Mouse (Mus musculus) layer of hippocampus, adult 9-10 months (tissue): ENCODE data around the gene Pappa.

Experiments used
- DNase-seq: peaks from one replicate; pipeline ENCODE4 v3.0.0; 2022; ENCODE audit warnings: low spot score

Pappa gene

DNA sequence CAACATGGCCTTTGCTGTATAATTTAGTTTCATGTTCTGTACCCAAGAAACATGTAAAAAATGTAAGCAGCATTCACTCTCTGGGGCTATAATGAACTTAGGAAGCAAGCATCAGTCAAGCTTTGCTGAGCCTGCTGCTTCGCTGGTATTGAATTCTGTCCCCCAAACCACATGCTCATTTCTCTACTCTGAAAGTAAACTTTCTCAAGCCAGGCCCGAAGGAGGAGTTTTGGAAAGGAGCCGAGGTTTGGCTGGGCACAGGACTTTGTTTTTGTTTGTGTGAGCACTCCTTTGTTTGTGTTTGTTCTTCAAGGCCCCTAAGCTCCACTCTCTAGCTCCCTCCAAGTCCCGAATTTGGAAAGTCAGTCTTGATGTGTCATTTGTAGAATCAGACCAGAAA lies 148.3 kb downstream of the Pappa start:
- no peak for DNase-seq

DNA sequence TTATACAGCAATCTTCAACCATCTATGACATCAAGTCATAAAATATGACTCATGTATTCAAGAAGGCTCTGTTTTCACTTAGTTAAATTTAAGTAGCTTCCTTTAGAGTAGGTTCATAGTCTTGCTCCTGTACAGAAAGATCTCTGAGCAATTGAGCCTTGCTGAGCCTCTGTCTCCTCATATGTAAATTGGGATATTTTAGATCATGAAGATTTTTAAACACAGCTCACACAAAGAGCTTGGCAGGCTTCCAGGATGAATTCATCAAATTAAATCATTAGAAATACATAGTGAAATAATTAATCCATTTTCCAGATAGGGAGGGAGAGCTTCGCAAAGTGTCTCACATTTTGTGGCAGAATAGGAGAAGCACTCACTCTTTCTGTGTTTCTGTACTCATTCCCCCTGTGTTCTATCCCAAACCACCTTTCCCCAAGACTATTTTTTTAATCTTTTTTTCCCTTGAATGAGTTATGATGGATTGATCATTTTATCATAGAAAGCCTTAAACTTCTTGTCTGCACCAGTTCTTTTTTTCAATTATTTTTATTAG lies 149.4 kb downstream of the Pappa start:
- peak; percentile 25 for DNase-seq

DNA sequence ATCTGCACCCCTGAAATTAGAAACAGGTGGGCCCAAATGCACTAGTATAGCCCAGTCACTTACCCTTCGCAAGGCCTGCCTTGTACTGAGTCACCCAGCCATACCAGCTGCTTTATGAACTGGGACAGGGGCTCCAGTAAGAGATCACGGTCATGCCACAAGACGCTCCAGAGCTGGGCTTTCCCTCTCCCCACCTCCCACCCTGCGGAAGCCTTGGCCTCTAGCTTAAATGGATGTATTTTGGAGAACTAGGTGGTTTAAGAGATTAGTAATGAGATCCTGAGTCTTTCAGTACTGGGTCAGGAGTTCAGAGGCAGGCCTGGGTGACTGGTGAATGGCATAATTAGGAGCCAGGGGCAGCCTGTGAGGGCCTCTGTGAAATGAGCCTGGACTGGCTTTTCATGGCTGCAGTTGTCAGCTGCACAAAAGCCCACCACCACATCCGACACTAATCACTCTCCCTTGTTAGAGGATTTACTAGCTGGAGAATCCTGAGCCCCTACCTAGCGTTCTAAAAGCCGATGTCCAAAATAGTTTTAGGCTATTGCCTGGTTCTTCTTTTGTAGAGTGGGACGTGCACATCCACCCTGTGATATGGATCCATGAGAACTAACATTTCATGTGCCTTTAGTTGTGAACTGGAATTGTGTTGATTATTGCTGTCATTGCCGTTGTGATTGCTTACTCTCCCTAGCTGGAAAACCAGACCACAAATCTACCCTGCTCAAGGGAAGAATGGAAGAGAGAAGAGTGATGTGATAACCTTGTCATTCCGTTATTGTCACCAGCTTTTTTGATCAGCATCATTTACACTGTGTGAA lies 154.7 kb downstream of the Pappa start:
- DNase-seq = no peak

DNA sequence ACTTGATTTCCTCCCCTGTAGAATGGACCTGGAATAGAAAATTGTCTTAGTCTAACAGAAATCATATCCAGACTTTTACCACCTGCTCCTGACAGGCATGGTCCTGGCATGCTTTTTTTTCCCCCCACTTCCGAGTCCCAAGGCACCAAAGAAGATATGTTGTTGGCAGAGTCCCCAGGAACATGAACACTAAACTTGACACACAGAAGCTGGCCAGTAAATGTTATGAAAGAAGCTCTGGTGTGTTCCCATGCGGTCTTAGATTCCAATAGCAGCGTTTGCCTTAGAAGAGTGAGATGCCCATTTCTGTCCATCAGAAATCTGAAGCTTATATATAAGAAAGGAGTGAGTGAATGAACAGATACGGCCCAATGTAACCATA lies 155.3 kb downstream of the Pappa start:
- no peak for DNase-seq

DNA sequence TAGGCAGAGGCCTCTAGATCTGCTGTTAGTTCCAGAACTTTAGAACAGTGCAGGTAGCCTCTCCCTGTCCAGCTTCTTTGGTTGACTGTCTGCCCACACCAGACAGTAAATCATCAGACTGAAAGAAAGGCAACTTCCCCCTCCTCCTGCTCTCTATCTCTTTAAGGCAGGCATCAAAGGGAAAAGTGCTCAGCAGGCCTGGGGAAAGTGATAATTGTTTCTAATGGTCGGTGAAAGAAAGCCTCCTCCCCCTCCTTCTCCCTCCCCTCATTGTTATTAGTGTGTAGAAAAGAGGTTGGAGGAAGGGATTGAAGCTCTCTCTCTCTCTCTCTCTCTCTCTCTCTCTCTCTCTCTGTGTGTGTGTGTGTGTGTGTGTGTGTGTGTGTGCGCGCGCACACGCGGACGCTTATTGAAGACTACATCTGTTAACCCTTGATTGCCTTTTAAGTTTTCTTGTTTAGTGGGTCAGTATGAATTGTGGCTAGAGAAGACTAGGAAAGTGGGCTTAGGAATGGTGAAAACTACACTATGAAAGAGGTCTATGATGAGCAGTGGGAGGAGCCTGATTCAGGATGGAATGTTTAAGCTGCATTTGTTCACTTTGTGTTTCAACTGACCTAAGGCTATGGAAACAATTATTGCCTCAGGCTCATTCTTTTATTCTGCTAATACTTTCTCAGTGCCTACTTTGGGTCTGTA lies 156.2 kb downstream of the Pappa start:
- DNase-seq = no peak

DNA sequence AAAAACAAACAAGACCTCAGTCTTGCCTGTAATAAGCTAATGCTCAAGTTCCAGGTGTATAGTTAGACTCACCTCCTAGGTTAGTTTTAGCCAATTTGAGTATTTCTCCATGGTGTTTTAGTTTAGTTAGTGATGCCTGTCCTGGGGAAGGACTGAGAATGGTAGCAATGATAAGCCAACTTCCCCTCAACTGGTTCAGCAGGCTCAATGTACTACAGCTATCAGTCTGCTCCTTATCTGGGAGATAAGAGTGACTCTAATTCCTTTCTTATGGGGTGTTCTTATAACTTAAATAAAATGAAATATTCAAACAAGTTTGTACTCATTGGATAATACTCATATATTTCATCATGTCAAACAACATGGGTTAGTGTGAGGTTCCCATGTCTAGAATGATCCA lies 156.9 kb downstream of the Pappa start:
- no peak for DNase-seq

DNA sequence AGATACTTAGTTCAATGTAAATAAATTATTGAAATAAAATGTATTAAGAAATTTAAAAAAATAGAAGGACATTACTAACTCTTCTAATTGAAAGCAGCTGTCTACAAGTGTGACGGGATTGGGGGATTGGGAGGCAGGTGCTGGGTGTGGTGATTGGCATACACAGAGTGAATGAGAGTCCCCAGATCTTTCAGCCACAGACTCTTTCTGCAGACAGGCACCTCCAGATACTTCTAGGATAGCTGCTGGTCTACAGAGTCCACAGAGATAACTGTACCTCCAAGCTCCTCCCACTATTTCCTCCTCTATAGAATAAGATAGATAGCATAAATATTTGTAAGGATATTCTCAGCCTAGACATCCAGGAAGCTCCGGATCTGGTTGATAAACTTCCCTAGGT lies 159.6 kb downstream of the Pappa start:
- no peak for DNase-seq

DNA sequence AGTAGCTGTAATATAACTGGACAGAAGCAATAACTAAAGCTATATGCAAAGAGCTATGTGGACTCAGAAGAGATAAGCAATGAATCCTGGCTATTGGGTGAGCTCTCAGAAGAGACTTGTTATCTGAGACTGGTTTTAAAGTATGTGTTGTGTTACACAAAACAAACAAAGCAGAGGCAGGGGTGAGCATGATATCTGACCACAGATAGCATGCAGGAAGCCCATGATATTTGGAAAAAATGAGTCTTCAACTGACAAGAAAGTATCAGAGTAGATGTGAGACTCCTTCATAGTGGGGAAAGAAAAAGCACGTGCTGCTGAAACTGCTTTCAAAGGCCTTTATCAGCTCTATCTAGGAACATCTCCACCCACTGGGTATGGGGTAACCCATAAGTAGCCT lies 161.2 kb downstream of the Pappa start:
- no peak for DNase-seq

DNA sequence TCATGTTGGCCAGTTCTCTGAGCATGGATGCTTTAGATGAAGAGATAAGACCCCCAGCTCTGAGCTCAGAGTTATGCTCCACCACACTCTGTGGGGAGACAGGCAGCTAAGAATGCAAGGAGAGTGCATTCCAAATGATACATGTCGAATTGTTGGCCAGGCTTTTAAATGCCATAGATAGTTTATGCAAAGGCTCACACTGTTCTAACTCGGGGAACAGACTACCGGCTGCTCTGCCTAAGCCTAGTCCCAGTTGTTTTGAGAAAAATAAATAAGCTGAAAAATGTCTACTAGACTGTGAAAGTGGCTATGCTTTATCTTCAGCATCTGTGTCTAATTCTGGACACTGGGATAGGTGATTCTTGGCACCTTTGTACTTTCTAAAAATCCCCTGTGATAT lies 165.3 kb downstream of the Pappa start:
- DNase-seq = no peak

DNA sequence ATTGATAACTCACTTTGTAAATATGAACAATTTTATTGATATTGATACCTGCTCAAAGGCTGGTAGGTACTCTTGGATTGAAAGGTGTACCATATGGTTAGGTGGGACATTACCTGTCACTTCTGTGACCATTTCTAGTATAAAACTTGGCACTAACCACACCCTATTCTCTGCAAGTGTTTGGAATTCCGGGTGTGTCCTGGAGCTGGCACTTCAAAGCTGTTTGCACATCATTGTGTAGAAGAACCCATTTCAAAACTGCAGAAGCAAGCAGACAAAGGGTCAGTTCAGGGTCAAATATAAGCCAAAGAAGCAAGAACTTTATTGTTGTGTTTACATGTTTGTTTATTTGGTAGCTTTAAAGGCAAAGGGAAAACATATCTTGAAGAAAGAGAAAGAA lies 171.8 kb downstream of the Pappa start:
- no peak for DNase-seq

DNA sequence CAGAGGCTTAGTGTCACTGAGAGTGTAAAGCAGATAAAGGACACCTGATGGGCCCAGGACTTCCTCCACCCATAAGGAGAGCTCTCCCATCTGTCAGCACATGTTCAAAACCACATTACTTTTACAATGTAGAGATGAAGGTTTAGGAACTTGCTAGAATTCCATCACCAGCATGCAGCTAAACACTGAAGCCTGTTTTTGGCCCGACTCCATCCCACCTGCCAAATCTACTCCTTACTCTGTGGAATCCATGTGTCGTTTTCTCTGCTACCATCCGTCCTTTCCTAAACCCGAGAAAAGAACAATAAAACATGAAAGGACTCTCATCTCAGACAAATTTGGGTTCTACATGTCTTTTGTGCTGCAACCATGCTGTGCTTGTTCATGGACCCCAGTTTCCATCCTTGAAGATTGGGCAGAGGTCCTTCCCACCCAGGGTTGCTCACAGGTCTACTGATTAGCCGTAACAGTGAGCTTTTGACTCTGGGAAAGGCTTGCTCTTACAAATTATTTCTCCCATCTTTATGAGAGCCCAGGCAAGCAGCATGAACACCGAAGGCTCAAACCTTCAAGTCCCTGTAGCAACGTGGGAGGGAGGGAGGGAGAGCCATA lies 172.5 kb downstream of the Pappa start:
- DNase-seq = no peak

DNA sequence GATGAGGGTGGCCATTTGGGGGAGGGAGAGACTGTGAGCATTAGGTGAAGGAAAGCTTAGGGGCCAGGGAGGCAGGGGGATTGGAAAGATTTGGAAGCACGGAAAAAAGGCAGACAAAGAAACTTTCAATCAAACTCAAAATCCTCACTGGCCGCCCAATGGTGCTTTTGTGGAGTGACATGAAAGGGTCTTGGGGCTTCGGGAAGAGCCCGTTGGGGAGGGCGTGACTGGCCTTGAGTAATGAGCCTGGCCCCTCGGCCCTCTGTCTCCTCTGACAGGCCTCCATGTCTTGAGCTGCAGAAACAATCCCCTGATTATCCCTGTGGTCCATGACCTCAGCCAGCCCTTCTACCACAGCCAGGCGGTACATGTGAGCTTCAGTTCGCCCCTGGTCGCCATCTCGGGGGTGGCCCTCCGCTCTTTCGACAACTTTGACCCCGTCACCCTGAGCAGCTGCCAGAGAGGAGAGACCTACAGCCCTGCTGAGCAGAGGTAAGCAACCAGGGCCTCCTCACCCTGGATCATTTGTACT lies 173.1 kb downstream of the Pappa start:
- DNase-seq = no peak

DNA sequence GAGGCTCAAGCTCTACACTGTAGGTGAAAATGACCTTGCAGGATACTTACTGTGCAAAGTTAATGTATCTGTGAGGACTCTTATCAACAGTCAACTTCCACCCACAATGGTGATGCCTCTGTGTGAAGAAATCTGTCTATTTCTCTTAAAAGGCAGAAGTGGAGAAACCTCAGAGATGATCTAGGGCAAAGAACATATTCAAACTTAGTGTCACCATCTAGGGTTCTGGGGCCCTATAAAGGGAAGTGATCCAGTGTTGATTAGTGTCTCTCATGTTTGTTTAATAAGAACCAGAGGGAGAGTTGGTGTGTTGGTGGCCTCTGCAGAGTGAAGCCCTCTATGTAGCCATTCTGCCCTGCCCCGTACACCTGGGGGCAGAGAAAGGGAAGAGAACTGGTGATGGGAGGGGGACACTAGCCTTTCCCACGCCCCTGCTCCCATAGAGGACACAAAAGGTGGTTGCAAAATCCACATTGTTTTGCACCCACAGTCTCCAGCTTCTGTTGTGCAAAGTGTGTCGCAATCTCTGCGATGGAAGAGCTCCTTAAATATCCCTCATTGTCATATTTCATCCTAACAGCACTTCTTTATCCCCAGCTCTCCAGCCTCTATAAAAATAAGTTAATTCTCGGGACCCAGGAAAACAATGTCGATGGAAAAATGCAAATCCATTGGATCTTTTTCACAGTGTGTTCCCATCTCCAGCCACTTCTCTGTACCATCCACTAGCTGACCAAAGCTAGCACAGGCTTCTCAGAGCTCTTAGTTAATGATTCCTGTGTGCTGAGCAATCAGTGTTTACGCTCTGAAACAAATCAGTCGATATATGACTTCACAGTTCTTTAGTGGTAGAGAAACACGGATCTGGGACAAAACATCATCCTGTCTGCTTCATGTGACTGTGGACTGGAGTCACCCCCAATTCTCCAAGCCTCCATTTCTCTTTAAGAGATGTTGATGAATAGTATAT lies 174.5 kb downstream of the Pappa start:
- DNase-seq = no peak

DNA sequence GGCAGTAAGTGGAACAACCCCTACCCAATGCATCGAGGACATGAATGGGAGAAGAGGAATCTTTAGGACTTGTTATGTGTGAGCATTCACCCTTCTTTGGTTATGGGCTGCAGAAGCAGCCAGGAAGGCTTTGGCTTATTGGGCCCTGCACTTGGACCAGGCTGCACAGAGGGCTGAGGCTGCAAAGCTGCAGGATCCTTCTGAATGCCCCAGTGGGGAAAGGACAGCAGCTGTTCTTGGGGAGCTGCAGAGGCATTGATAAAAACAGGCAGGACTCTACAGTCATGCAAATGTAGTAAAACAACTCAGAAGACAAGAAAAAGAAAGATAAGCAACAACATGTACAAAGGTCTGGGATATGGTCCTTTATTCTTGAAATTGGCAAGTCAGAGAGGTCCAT lies 175.4 kb downstream of the Pappa start:
- DNase-seq = no peak

DNA sequence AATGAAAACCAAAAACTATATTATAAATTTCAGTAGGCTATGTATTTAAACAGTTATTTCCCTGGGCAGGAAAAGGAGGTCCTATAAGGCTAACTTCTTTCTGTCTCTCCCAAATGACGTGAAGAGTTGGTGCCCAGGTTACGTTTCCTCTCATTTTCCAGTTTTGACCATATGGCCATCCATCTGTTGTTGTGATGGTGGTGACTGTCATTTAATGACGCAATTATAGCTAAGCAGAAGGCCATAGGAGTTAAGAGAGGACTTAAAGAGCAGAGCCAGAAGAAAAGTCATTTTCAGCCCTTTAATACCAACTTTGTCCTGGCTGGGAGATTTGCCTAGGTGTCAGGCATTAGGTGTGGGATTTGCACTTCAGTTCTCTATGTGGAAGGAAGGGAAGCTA lies 176.5 kb downstream of the Pappa start:
- no peak for DNase-seq

DNA sequence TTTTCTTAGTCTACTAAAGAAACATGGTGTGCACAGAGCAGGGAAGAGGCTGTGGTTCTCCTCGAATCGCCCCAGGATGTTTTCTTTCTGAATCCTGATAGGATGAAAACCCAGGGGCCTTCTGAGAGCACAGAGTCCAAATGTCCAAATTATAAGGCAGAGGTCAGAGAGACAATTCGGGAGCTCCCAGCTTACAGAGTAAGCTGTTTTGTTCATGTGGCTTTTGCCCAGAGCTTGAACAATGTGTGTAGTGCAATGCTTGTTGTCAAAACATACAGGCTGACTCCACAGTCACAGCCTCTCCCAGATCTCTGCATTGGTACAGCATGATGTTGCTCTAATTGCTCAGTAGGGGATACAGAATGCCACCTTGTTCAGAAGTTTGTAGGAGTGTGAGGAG lies 178.7 kb downstream of the Pappa start:
- DNase-seq = no peak

DNA sequence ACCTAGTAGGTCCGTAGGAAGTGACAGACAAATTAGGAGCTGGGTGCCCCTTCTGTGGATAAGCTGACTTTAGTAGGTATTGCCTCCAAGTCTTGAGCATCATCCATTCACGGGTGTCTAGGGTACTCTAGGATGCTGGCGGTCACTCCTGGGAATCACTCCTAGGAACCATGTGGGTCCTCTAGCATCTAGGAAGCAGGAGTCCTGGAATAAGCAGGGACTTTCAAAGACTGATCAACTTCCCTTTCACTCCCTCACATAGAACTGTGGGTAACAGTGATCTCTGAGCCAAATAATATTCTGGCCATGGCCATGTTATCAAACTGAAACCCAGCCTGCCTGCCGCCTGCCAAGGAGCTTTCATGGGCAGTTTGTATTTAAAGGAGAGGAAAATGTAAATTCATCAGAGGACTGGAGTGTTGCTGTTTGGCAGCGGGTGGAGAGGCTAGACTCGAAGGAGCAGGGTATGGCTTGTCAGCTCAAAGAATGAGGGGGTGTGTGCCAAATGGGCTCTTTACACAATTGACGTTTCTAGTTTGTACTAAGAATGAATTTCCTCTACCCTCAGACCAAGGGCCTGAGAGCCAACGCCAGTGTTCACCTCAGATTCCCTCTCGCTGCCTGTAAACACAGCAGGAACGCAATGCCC lies 194.0 kb downstream of the Pappa start:
- no peak for DNase-seq

DNA sequence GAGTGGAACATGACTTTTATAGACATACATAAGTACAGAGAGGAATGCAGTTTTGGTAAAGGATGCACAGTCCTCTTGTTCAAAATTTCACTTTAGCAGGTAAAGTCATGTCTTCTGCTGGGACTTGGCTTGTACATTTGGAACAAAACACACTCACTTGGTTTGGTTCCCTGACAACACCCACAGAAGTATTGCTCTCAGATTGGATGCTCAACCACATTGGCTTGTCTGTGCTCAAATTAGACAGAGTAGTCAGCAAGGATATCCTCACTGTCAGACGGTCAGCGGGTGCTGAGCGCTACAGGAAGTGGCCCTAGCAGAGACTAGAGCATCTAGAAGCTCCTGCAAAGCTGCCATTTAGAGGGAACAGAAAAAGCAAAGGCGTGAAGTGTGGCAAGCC lies 197.4 kb downstream of the Pappa start:
- DNase-seq = no peak

DNA sequence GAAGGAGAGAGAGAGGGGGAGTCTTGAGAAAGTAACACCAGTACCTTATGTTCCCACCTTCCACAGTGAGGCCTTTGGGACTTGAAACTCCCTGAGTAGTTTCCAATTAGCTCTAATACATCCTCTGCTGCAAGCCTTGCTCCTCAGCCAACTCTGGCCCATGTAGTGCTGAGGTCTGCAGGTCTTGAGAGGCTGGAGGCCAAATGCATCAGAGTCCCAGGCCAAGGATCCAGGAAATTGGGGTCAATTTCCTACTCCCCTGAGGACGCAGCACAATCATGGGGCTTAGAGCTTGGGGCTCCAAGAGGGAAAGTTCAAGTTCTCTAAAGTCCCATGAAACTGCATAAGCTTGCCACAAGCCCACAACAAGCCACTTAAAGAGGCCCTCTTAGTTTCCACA lies 198.0 kb downstream of the Pappa start:
- no peak for DNase-seq

DNA sequence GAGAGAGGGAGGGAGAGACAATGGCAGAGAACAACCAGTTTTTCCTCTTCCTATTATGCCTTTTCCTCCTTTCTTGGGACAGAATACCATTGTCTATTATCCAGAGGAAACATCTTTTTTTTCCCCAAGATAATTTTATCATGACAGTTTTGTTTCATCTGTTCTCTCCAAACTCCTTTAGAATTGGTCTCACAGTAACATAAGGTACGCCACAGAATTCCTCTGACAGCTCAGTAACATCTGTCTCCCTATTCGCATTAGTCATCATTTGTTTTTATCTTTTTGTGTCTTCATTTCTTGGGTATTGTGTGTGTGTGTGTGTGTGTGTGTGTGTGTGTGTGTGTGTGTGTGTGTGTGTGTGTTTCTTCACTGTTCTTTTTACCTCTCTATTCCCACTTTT lies 201.8 kb downstream of the Pappa start:
- DNase-seq = no peak
